Mouse (Mus musculus) ES-E14 (cell line): ENCODE data around the gene Pgm2. TPM values are rescaled to one million over a fixed set of nuclear protein-coding genes. Genes with fewer than 3 reads are reported as not detected.

Experiments
- DNase-seq: peaks from one replicate; pipeline ENCODE4 v3.0.0-alpha.2; 2013; ENCODE audit warnings: low read depth, low spot score
- H3K27ac ChIP-seq: 2 replicates; pipeline ENCODE4 v1.5.1; 2012; ENCODE audit warnings: low read depth, mild to moderate bottlenecking, low read length, moderate library complexity, mixed read lengths; ENCODE audit not compliant: poor library complexity, insufficient read depth, severe bottlenecking
- H3K36me3 ChIP-seq: 2 replicates; pipeline ENCODE4 v1.6.1; 2012; ENCODE audit warnings: mild to moderate bottlenecking, low read length, moderate library complexity, mixed read lengths; ENCODE audit not compliant: control insufficient read depth, poor library complexity, insufficient read depth, severe bottlenecking
- H3K4me1 ChIP-seq, 2 experiments: fragments of 150-350 bp in 1 of 2; sonication (generic) in 1 of 2; 2 replicates each; pipeline ENCODE4 v1.6.1; 2012; ENCODE audit warnings: low read length in 2 of 2, mild to moderate bottlenecking in 1 of 2, mixed read lengths in 1 of 2; ENCODE audit not compliant: control insufficient read depth in 2 of 2, insufficient read depth in 2 of 2, poor library complexity in 1 of 2
- H3K4me3 ChIP-seq, 2 experiments: fragments of 150-350 bp in 1 of 2; sonication (generic) in 1 of 2; 2 replicates each; pipeline ENCODE4 v1.5.1; 2012; ENCODE audit warnings: low read length in 2 of 2, low read depth in 1 of 2, mild to moderate bottlenecking in 1 of 2, mixed read lengths in 1 of 2; ENCODE audit not compliant: insufficient read depth in 1 of 2, poor library complexity in 1 of 2, severe bottlenecking in 1 of 2
- H3K9ac ChIP-seq: 2 replicates; pipeline ENCODE4 v1.6.1; 2012; ENCODE audit warnings: low read depth, mild to moderate bottlenecking, low read length, mixed read lengths; ENCODE audit not compliant: poor library complexity, insufficient read depth, severe bottlenecking
- H3K9me3 ChIP-seq: fragments of 150-350 bp; sonication (generic); 2 replicates; pipeline ENCODE4 v1.6.1; 2012; ENCODE audit warnings: low read depth, mild to moderate bottlenecking, low read length; ENCODE audit not compliant: control insufficient read depth, insufficient read depth
- CHD2 ChIP-seq: IDR thresholded peaks from 2 replicates; pipeline ENCODE4 v1.6.1; 2014; ENCODE audit warnings: mild to moderate bottlenecking, low read depth, low read length, inconsistent platforms
- HCFC1 ChIP-seq: IDR thresholded peaks from 2 replicates; pipeline ENCODE4 v1.6.1; 2012; ENCODE audit warnings: low read length, inconsistent platforms, borderline replicate concordance; ENCODE audit not compliant: insufficient read depth
- MAFK ChIP-seq: IDR thresholded peaks from 2 replicates; pipeline ENCODE4 v1.6.1; 2014; ENCODE audit warnings: mild to moderate bottlenecking, low read depth, low read length, inconsistent platforms; ENCODE audit not compliant: insufficient read depth
- ZC3H11A ChIP-seq: IDR thresholded peaks from 2 replicates; pipeline ENCODE4 v1.6.1; 2012; ENCODE audit warnings: low read depth, mild to moderate bottlenecking, inconsistent platforms, low read length, borderline replicate concordance
- ZNF384 ChIP-seq: IDR thresholded peaks from 2 replicates; pipeline ENCODE4 v1.6.1; 2012; ENCODE audit warnings: low read depth, low read length, inconsistent platforms
- in situ Hi-C, 2 experiments: fragments of 600-800 bp; cut with MboI; formaldehyde crosslinking; loops; one replicate each; pipeline ENCODE4 v1.15.1; 2025; ENCODE audit warnings: low sequenced_read_pairs in 2 of 2, inconsistent platforms in 1 of 2; ENCODE audit not compliant: unreplicated experiment in 2 of 2
- total RNA-seq: library from RNA; depleted of rRNA; stranded (reverse); fragments of 300-350 nt; gene quantifications from 2 replicates; pipeline ENCODE4 v1.2.3, GENCODE M21; 2012

Gene Pgm2
- total RNA-seq, 1 experiment: 11.9 TPM

- no peaks in the 10 kb centered on the region for H3K36me3 ChIP-seq
- no peak overlapping the region for H3K27ac ChIP-seq
- in situ Hi-C loops: no loop called here
- H3K9ac ChIP-seq: no peak overlapping the region
- no peak for TF ChIP-seq ZC3H11A
- TF ChIP-seq HCFC1: no peak
- no peak for TF ChIP-seq ZNF384
- no peak for TF ChIP-seq MAFK
- no peak for TF ChIP-seq CHD2
- no peaks in the 10 kb centered on the region for H3K4me1 ChIP-seq
- no peak for DNase-seq
- H3K4me3 ChIP-seq: no peak overlapping the region
- no peaks in the 10 kb centered on the region for H3K9me3 ChIP-seq
Measured at GRCm38 (mm10) chr5:64063622-64064355, 29.0 kb upstream of the Pgm2 start.

- no peak overlapping the region for H3K4me3 ChIP-seq
- TF ChIP-seq CHD2: no peak
- in situ Hi-C loops: no loop called here
Measured at GRCm38 (mm10) chr5:64064401-64064800, 28.3 kb upstream of the Pgm2 start.

GRCm38 (mm10) chr5:64065497-64066046 lies 27.2 kb upstream of the Pgm2 start:
- no peak overlapping the region for H3K27ac ChIP-seq
- in situ Hi-C loops: no loop called here
- no peaks in the 10 kb centered on the region for H3K36me3 ChIP-seq

More at GRCm38 (mm10) chr5:64064401-64064800, 28.3 kb upstream of the Pgm2 start:
- Histone ChIP-seq H3K9ac (no peak overlapping the region), H3K9me3 (no peaks in the 10 kb centered on the region), H3K27ac (no peak overlapping the region), H3K36me3 (no peaks in the 10 kb centered on the region), H3K4me1 (no peaks in the 10 kb centered on the region)
- no peak for DNase-seq

GRCm38 (mm10) chr5:64066159-64066558 lies 26.6 kb upstream of the Pgm2 start:
- Histone ChIP-seq H3K36me3 (no peaks in the 10 kb centered on the region), H3K9ac (no peak overlapping the region), H3K4me1 (no peaks in the 10 kb centered on the region), H3K4me3 (no peak overlapping the region), H3K27ac (no peak overlapping the region), H3K9me3 (no peaks in the 10 kb centered on the region)
- in situ Hi-C loops: no loop called here
- TF ChIP-seq ZNF384 (no peak), HCFC1 (no peak), CHD2 (no peak), ZC3H11A (no peak), MAFK (no peak)
- DNase-seq: no peak

More at GRCm38 (mm10) chr5:64065497-64066046, 27.2 kb upstream of the Pgm2 start:
- Histone ChIP-seq H3K9ac (no peak overlapping the region), H3K9me3 (no peaks in the 10 kb centered on the region), H3K4me3 (no peak overlapping the region), H3K4me1 (no peaks in the 10 kb centered on the region)
- no peak for TF ChIP-seq CHD2
- TF ChIP-seq ZNF384: no peak
- TF ChIP-seq ZC3H11A: no peak
- TF ChIP-seq HCFC1: no peak
- no peak for TF ChIP-seq MAFK
- no peak for DNase-seq

GRCm38 (mm10) chr5:64067576-64067975 lies 25.2 kb upstream of the Pgm2 start:
- DNase-seq: no peak
- H3K4me1 ChIP-seq: no peaks in the 10 kb centered on the region
- TF ChIP-seq MAFK (no peak), CHD2 (no peak), HCFC1 (no peak), ZC3H11A (no peak), ZNF384 (no peak)
- in situ Hi-C loops: no loop called here
- H3K36me3 ChIP-seq: no peaks in the 10 kb centered on the region
- H3K9me3 ChIP-seq: no peaks in the 10 kb centered on the region
- no peak overlapping the region for H3K27ac ChIP-seq
- no peak overlapping the region for H3K4me3 ChIP-seq
- no peak overlapping the region for H3K9ac ChIP-seq
